Mouse (Mus musculus): ENCODE measurements around the gene Git2. TPM values are rescaled to one million over a fixed set of nuclear protein-coding genes. Genes with fewer than 3 reads are reported as not detected.

Gene Git2
- polyA plus RNA-seq, 1 experiment from 2014 or later = 75.1 TPM

- DNase-seq (ENCODE audit: low spot score) = no peak
Observed at GRCm38 (mm10) chr5:114797253-114797652, 21.9 kb upstream of the Git2 start.

GRCm38 (mm10) chr5:114796299-114797012, 21.1 kb upstream of the Git2 start:
- no peak for DNase-seq (ENCODE audit: low spot score)

GRCm38 (mm10) chr5:114795653-114796052, 20.3 kb upstream of the Git2 start:
- no peak for DNase-seq (ENCODE audit: low spot score)

DNA sequence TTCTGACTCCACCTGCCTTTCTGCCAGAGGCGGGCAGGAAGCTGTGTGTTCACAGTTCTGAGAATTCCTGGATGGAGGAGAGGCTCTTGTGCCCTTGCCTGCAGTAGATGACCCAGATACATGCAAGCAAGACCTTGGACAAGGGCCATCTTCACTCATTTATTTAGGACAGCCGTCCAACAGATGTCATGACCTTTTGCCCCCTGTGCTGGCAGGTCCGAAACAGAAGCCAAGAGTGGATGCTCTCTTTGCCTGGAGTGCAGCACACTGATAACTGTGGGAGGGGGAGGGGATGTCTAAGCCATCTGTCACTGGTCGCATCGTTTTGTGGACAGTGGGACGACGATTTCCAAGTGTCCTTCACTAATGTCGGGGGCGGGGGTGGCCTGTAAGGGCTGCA, 19.9 kb upstream of the Git2 start:
- DNase-seq (ENCODE audit: low spot score) = no peak

DNA sequence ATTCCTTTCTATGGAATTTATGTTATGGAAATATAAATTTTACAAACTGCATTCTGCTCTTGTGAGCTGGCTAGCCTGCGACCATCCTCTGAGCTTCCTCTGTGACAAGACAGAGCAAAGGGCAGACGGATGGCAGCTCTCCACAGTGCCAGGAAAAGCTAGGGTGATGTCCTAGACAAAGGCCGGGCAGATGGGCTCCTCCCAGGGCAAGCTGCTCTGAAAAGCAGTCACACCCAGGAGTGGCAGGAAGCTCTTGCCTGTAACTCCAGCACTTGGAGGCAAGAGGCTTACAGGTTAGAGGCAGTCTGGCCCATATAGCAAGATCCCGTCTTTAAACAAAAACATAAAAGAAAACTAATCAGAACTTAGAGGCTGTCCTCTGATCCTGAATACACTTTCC, 19.3 kb upstream of the Git2 start:
- no peak for DNase-seq (ENCODE audit: low spot score)

DNA sequence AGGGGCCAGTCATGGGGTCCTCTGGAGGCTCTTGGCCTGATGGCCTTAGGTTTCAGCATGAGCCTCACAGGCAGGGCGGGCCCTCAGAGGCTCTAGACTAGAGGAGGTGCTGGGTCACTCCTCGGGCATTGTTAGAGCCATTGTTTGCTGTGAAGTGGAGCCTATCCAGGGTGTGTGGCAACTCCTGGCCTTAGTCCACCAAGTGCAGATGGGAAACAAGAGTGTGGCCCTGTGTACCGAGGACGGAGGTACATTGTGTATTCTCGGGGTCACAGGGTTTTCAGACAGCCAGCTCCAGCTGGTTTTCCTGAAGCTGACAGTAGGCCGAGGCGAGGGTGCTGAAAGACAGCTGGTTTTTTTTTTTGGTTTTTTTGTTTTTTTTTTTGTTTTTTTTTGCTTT, 18.0 kb upstream of the Git2 start:
- DNase-seq (ENCODE audit: low spot score) = no peak

- DNase-seq (ENCODE audit: low spot score) = no peak
Observed at GRCm38 (mm10) chr5:114785196-114785595, 9.9 kb upstream of the Git2 start.

GRCm38 (mm10) chr5:114784622-114785165, 9.4 kb upstream of the Git2 start:
- DNase-seq (ENCODE audit: low spot score) = no peak

- peak; percentile 76 for DNase-seq (ENCODE audit: low spot score)
Observed at GRCm38 (mm10) chr5:114783405-114784163, 8.3 kb upstream of the Git2 start.

GRCm38 (mm10) chr5:114782991-114783390, 7.7 kb upstream of the Git2 start:
- peak; percentile 59 for DNase-seq (ENCODE audit: low spot score)

DNA sequence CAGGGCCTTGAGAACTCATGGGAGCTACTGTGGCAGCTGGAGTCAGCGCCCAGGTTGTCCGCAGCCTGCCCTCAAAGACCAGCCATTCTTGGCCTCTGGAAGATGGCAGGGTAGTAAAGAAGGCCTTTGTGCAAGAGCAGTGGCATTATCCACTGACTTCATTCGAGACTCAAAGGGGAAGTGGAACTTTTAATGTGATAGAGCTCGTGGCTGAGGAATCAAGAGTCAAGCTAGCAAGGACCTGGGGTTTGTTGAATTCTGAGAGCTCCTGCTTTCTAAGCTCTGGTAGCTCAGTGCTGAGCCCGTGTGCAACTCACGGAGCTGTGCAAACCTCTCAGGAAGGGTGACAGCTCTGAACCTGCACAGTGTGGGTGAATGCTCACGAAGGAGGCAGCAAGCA, 5.6 kb upstream of the Git2 start:
- DNase-seq (ENCODE audit: low spot score) = no peak

DNA sequence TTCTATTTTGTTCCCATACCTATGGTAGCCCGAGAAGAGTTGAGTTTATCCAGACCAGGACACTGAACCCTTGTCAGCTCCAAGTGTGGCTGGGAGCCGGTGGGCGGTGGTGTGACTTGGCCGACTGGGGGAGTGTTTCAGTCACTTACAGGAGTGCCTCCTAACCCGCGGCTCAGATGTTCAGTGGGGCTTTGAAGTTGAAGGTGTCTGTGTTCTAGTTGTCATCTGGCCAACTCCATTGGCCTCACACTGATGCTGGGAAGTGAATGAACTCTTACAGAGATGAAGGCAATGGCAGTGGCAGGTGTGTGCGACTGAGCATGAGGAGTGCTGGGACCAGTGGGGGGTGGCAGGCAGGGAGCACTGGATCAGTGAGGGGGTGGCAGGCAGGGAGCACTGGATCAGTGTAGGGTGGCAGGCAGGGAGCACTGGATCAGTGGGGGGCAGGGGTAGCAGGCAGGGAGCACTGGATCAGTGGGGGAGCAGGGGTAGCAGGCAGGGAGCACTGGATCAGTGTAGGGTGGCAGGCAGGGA, 4.7 kb upstream of the Git2 start:
- peak; percentile 61 for DNase-seq (ENCODE audit: low spot score)

DNA sequence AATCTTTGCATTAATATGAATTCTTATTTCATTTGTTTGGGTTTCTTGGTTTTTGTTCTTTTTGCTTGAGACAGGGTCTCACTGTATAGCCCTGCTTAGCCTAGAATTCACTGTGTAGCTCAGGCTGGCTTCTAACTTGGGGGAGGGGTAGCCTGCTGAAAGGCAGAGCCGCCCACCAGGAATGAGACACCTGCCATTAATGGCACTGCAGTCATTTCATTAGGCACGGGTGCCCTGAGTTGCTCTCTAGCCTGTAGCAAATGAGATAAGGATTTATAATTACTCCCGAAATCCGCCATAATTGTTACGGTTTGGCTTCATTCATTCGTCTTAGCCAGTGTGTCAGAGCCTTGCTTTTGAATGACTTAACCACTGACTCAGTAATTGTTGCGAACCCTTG, 857 bp upstream of the Git2 start:
- no peak for DNase-seq (ENCODE audit: low spot score)

GRCm38 (mm10) chr5:114774403-114775051, 790 bp downstream of the Git2 start, which contains the start of gene Ankrd13a:
Gene Ankrd13a (plus strand): TSS chr5:114774677.
- DNase-seq (ENCODE audit: low spot score) = peak; percentile 92

DNA sequence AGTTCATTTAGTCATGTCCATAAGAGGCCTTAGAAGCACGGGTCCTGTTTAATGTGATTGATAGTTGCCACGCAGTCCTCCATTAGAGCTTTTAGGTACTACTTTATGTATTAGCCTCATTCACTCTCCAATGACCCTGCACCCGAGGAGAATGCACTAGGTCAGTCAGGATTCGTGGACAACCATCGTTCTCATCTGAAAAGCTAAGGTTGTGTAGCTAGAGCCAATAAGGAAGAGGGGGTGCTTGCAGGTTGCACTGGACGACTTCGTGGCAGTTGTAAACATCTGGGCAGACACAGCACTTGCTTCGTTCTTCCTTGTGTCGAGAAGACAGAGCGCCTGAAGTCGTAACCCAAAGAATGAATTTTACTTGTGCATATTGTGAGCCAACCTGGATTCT, 1.5 kb downstream of the Git2 start:
- DNase-seq (ENCODE audit: low spot score) = peak; percentile 62

DNA sequence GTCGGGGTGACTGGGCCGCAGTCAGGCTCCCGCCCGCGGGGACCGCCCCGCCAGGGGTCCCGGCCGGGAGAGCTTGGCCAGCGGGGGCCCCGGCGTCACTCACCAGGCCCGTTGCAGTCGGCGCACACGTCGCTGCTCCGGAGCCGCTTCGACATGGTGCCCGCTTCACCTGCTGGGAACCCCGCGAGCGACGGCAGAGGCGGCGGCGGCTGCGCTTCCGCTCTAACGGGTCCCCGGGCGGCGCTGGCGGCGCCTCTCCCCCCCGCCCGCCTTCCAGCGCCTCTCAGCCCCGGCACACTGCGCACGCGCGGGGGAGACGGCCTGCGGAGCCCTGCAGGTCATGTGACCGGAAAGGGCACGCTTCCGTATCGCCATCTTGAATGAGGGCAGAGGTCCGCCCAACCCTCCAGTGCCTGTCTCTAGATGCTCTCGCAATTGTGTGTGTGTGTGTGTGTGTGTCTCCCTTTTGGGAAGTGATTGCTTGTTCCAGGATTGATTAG, 2.1 kb downstream of the Git2 start:
- peak; percentile 99 for DNase-seq (ENCODE audit: low spot score)

- DNase-seq (ENCODE audit: low spot score) = peak; percentile 76
Observed at GRCm38 (mm10) chr5:114772456-114773203, 2.7 kb downstream of the Git2 start.

- DNase-seq (ENCODE audit: low spot score) = no peak
Observed at GRCm38 (mm10) chr5:114771796-114772195, 3.5 kb downstream of the Git2 start.

DNA sequence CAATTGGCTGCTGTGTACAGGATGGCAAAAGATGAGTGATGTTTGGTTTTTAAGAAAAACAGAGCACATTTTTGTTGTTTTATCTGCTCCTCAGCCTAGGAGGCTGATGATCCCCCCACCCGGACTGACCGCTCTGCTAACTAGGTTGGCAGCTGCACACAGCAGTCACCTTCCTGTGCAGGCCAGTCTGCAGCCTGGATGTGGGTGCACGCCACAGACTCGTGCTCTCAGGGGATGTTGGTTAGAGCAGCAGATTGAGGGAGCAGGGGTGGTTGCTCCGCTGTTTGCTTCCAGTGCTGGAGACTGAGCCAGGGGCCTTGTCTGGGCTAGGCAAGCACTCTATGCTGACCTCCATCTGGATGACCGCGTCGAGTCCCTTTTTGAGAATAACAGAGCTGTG, 5.5 kb downstream of the Git2 start:
- DNase-seq (ENCODE audit: low spot score) = peak; percentile 41

- no peak for DNase-seq (ENCODE audit: low spot score)
Observed at GRCm38 (mm10) chr5:114767185-114767584, 8.1 kb downstream of the Git2 start.

GRCm38 (mm10) chr5:114766686-114767085, 8.6 kb downstream of the Git2 start:
- no peak for DNase-seq (ENCODE audit: low spot score)
